Mouse (Mus musculus) T-helper 1 cell (primary cell): ENCODE results near the gene 2610001J05Rik.
"Not testable (repeated sequence)": the region's sequence is repeated elsewhere in the genome, so short reads cannot be mapped to it uniquely, and the experiment has no call there.

Experiments used
- in situ Hi-C: fragments of 300-600 bp; cut with MboI, MseI; formaldehyde crosslinking; loops from one replicate; pipeline ENCODE4 v1.15.1; 2025; ENCODE audit warnings: high pct_unique_total_duplicates

The 2610001J05Rik gene

GRCm38 (mm10) chr6:13870919-13871624 lies at the start of gene 2610001J05Rik:
Gene 2610001J05Rik (minus strand): TSS chr6:13871518.
- in situ Hi-C loops = loop anchor here (25.0 kb wide), 2 partner anchors 284 to 809 kb away; partner anchors contain the start of gene Tmem106b

DNA sequence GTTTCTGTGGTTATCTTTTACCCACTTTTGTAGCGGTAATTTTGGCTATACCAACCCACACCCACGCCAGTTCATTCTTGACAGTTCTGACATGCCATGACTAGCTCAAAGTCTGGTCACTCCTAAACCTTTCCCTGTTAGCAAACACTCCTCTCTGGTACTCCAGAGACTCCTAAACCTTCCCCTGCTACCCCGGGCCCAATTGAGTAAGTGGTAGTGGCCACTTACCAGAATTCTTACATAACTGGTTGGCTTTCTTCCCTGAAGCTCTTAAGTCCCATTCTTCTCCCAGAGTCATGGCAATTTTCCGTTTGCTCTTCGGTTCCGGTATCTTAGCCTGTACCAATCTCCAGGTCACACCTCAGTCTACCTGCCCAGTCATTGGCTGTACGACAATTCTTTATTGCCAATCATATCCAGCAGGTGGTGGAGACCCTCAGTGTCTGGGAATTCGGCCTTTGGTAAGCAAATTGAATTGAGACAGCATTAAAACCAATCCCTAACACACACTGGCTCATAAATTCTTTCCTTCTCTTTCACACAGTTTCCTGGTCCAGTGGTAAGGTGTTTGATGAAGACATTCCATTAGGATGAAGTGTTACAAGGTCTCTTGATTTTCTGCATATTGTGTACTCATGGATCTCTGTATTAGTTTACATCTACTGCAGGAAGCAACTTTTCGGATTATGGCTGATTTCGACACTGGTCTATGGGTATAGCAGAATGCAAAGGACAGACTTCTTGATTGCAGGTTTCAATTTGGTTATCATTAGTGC lies 38.6 kb upstream of the 2610001J05Rik start:
- in situ Hi-C loops = no loop called here

DNA sequence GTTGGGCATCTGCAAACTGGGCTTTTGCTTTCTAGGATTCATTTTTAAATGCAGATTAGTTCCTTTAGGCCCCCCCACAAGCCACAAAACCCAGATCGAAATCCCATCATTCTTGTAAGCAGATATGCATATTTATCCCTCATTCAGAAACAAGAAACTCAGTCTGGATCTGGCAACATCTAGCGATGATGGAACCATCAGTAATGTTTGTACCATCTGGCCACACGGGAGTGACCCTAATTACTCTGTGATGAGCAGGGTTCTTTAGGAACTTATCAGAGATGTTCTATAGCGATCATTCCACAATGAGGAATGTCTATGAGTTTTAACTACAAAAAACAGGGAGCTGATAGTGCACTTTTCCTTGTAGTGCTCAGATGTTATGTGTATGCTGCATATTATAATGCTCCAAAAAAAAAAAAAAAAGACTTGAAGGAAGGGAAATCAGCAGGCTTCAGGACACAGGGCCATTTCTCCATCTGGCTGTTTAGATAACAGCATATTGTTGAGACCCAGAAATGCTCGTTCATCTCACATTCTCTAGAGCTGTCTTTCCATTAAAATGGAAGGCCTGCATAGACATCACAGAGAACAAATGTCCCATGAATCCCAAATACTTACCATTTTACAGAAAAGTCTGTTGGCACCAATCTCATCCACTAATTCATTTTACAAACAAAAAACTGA lies 31.8 kb upstream of the 2610001J05Rik start:
- in situ Hi-C loops = no loop called here

DNA sequence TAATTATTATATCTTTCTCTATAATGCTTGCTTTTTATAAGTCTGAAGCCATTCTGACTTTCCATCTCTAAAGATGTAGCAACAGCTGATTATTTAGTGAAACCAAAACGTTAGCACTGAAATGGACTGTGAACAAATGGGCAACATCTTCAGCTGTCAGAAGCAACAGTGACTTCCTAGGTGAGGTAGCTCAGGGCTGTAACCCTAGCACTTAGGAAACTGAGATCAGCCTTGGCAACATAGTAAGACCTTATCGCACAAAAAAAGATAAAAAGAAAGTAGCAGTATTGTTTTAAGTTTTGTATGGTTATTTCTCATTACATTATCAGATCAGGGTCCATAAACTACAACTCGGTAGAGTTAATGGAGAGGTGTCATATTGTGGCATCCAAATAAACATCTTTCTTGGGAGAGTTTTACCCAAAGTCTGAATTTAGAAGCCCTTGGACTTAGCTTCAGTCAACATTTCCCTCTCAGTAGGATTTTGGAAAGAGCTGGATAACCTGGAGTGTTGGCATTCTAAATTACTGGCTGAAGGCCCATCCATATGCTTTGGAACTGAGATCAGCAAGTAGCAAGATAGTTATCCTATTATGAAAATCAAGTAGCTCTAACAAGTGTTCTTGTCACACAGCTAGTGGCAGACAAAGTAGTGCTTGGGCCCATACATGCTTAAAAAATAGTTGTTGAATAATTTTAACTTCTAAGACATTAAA lies 13.7 kb upstream of the 2610001J05Rik start:
- in situ Hi-C loops = no loop called here

DNA sequence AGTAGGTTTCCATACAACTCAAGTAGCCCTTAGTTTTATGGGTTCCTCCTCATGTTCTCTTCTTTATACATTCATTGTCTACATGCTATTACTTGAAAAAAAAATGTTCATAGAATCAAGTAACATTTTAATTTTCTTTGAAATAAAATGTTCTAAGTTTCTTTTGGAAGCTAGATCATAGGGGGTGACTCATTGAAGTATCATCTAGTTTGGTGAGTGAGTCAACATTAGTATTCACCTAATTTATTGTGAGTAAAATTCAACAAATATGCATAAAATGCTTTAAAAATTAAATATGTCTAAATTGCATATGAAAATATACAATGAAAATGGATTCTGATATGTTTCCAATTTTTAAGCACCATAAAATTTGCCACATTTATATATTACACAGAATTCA lies 11.6 kb upstream of the 2610001J05Rik start:
- in situ Hi-C loops = no loop called here

DNA sequence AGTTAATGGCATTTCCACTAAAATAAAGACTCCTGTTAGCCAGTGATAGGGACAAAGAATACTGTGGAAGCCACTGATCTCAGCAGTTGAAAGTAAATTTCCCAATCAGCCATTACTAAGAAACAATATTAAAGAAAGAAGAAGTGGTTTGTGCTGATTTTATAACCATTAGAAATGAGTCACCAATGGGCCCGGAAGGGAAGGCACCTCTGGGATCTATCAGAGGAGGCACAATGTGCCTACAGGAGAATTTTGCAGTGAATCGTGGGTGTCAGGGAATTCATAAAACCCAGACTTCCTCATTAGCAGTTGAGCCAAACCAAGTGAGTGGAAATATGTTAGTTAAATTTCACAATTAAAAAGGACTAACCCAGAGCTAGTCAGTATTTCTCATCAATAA lies 2.6 kb upstream of the 2610001J05Rik start:
- in situ Hi-C loops = loop anchor here (25.0 kb wide), 2 partner anchors 287 to 812 kb away; partner anchors contain the start of gene Tmem106b

DNA sequence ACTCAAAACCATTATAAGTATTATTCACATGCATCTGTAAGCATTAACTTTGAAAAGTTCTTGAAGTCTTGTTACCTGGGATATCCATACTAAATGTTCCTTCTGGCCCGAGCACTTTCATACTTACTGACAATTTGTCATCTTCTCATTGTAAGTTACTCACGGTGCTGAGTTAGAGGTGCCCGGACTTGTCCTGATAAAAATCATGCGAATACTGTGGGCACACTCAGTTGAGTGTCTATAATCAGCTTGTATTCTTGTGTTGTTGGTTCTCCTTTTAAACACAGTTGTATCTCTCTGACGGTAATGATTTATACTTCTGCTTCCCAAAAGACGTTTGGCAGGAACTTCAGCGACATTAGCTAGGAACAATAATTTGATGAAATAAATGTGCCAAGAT lies 758 bp upstream of the 2610001J05Rik start:
- in situ Hi-C loops = loop anchor here (25.0 kb wide), 2 partner anchors 285 to 810 kb away; partner anchors contain the start of gene Tmem106b

DNA sequence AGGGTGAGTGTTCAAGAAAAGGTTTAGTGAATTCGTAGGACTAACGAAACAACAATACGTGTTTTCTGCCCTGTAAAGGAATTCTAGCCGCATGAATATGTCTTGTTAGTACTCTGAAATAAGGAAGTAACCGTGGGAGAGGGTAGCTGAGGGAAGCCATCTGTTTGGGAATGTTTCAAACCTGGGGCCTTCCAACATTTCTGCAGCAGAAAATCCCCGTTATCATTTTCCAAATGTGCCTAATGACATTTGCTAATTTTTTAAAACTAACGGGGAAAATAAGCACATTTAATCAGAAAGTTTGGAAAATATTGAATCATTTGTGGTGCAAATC lies 274 bp upstream of the 2610001J05Rik start:
- in situ Hi-C loops = loop anchor here (25.0 kb wide), 2 partner anchors 284 to 809 kb away; partner anchors contain the start of gene Tmem106b

- in situ Hi-C loops = loop anchor here (25.0 kb wide), 2 partner anchors 283 to 808 kb away; partner anchors contain the start of gene Tmem106b
Measured at GRCm38 (mm10) chr6:13870289-13870741, 1.0 kb downstream of the 2610001J05Rik start.

GRCm38 (mm10) chr6:13860596-13860995 lies 10.7 kb downstream of the 2610001J05Rik start:
- in situ Hi-C loops = loop anchor here (25.0 kb wide), 2 partner anchors 273 to 798 kb away; partner anchors contain the start of gene Tmem106b

GRCm38 (mm10) chr6:13859877-13860585 lies 11.3 kb downstream of the 2610001J05Rik start:
- in situ Hi-C loops = loop anchor here (25.0 kb wide), 2 partner anchors 273 to 798 kb away; partner anchors contain the start of gene Tmem106b

DNA sequence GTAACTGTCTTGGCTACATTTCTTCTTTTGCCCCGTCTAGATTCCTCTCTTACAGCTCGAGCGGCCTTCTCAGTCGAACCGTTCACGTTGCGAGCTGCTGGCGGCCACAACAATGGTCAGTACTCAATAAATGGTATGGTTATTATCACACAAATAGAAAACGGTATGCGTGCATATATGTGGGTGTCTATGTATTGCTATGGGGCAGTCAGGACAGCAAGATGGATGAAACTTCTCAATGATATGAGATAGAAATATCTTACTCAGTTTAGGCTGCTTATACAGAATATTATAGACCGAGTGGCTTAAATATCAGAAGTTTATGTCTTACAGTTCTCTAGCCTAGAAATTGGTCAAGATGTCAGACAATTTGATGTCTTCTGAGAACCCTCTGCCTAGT lies 17.1 kb downstream of the 2610001J05Rik start:
- in situ Hi-C loops = loop anchor here (25.0 kb wide), 2 partner anchors 267 to 792 kb away; partner anchors contain the start of gene Tmem106b

GRCm38 (mm10) chr6:13853244-13853643 lies 18.1 kb downstream of the 2610001J05Rik start:
- in situ Hi-C loops = loop anchor here (25.0 kb wide), 2 partner anchors 266 to 791 kb away; partner anchors contain the start of gene Tmem106b

- in situ Hi-C loops = not testable (repeated sequence)
Measured at GRCm38 (mm10) chr6:13846031-13846430, 25.3 kb downstream of the 2610001J05Rik start.

DNA sequence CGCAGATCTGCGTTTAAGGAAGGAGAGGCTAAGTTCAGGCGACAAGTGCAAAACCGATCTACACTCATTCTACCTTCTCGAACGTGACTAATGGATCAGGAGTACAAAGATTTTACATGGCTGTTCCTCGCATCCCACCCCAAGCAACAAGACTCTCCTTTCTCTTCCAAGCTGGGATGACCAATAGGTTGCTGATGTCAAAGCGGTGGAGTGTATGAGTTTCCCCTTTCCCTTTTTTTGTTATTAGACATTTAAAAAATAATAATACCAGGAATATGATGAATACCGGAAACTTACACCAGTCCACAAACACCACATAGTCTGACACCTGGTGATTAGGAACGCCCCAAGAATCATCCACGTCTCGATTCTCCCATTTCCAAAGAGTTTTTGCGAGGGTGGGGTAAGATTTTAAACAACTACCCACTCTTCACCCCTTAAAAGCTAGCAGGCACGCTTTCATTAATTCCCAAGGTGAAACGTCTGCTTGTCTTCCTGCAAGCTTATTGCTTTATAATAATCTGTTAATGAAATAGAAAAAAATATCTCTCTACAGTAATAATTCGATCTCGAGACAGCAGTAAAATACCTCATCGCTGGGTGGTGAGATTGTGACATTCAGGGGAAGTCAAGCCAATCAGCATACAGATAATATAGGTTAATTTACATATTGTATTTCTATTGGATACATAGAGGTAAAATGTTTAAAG lies 31.8 kb downstream of the 2610001J05Rik start, which contains the start of gene Gpr85:
Gene Gpr85, minus strand, starts transcription at position 598 of the 710 bp plus-strand sequence.
- in situ Hi-C loops = no loop called here

DNA sequence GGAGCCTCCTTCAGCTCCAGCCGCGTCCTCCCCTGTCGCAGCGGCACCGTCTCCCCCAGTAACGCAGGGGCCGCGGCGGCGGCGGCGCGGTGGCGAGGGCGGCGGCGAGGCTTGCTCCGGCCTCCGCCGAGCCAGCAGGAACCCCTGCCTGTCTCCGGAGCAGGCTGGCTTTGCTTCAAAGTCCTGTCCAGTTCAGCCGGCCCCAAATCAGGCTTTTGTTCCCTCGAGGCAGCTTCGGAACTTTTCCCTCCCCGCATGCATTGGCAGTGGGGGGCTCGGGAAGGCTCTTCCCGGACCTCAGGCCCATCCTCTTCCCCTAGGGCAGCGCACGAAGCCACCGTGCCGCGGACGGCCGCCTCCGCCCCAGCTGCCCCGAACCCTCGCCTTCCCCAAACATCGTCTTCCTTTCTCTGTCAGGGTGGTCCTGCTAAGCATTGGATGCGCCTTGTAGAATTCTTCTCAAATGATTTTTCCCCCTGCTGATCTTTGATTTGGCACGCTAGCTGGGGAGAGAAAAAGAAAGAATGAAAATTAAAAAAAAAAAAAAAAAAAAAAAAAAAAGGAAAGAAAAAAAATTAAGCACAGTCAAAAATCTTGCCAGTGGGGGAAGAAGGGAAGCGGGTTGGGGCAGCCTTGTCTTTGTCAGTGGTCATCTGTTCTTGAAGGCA lies 32.5 kb downstream of the 2610001J05Rik start:
- in situ Hi-C loops = no loop called here

GRCm38 (mm10) chr6:13837916-13838676 lies 33.2 kb downstream of the 2610001J05Rik start:
- in situ Hi-C loops = no loop called here

- in situ Hi-C loops = no loop called here
Measured at GRCm38 (mm10) chr6:13836967-13837570, 34.2 kb downstream of the 2610001J05Rik start.
